Mouse (Mus musculus) MEL (cell line): ENCODE measurements around the gene Pyy. TPM values are rescaled to one million over a fixed set of nuclear protein-coding genes. Genes with fewer than 3 reads are reported as not detected.
A peak's percentile ranks its signal among the peaks of the same experiment; 100 is the strongest.

Source experiments
- DNase-seq: peaks from one replicate; pipeline ENCODE4 v3.0.0; 2011; ENCODE audit warnings: low read depth, low spot score
- H3K27ac ChIP-seq: 2 replicates; pipeline ENCODE4 v1.5.1; 2012; ENCODE audit warnings: low read depth, mild to moderate bottlenecking, control low read depth, low read length, moderate library complexity; ENCODE audit not compliant: control insufficient read depth
- H3K27me3 ChIP-seq, 2 experiments: fragments of 150-350 bp in 1 of 2; sonication (generic) in 1 of 2; 2 replicates each; pipeline ENCODE4 v1.6.1; 2012; ENCODE audit warnings: low read length in 2 of 2, mild to moderate bottlenecking in 2 of 2, improper control_type of control experiment in 1 of 2, moderate library complexity in 1 of 2; ENCODE audit not compliant: insufficient read depth in 2 of 2, control insufficient read depth in 1 of 2
- H3K36me3 ChIP-seq, 2 experiments: 2 replicates each; pipeline ENCODE4 v1.6.1; 2012 to 2014; ENCODE audit warnings: low read length in 2 of 2, improper control_type of control experiment in 1 of 2, inconsistent platforms in 1 of 2, mild to moderate bottlenecking in 1 of 2; ENCODE audit not compliant: insufficient read depth in 2 of 2, control insufficient read depth in 1 of 2
- H3K4me1 ChIP-seq, 2 experiments: fragments of 150-350 bp in 1 of 2; sonication (generic) in 1 of 2; 2 replicates each; pipeline ENCODE4 v1.6.1; 2012; ENCODE audit warnings: low read length in 2 of 2, improper control_type of control experiment in 1 of 2, mild to moderate bottlenecking in 1 of 2; ENCODE audit not compliant: insufficient read depth in 2 of 2, control insufficient read depth in 1 of 2
- H3K4me3 ChIP-seq, 2 experiments: fragments of 150-350 bp in 1 of 2; sonication (generic) in 1 of 2; 2 replicates each; pipeline ENCODE4 v1.5.1; 2012; ENCODE audit warnings: low read depth in 2 of 2, low read length in 2 of 2, mild to moderate bottlenecking in 2 of 2, moderate library complexity in 2 of 2, control low read depth in 1 of 2, improper control_type of control experiment in 1 of 2; ENCODE audit not compliant: control insufficient read depth in 1 of 2, insufficient read depth in 1 of 2
- H3K79me2 ChIP-seq: 2 replicates; pipeline ENCODE4 v1.6.1; 2012; ENCODE audit warnings: mild to moderate bottlenecking, low read length, moderate library complexity; ENCODE audit not compliant: control insufficient read depth, poor library complexity, insufficient read depth
- H3K9ac ChIP-seq: 2 replicates; pipeline ENCODE4 v1.6.1; 2012; ENCODE audit warnings: low read depth, mild to moderate bottlenecking, control low read depth, low read length, moderate library complexity; ENCODE audit not compliant: control insufficient read depth, poor library complexity, severe bottlenecking
- H3K9me3 ChIP-seq: fragments of 150-350 bp; sonication (generic); replicated peaks from 2 replicates; pipeline ENCODE4 v1.6.1; 2012; ENCODE audit warnings: mild to moderate bottlenecking, low read length, improper control_type of control experiment, moderate library complexity; ENCODE audit not compliant: insufficient read depth
- BHLHE40 ChIP-seq: IDR thresholded peaks from 2 replicates; pipeline ENCODE4 v1.6.1; 2012; ENCODE audit warnings: low read depth, mild to moderate bottlenecking, inconsistent platforms, low read length, improper control_type of control experiment, borderline replicate concordance
- CHD1 ChIP-seq: IDR thresholded peaks from 2 replicates; pipeline ENCODE4 v1.6.1; 2012; ENCODE audit warnings: low read depth, mild to moderate bottlenecking, inconsistent platforms, low read length, improper control_type of control experiment
- CHD2 ChIP-seq: IDR thresholded peaks from 2 replicates; pipeline ENCODE4 v1.6.1; 2011; ENCODE audit warnings: low read length, improper control_type of control experiment
- CTCF ChIP-seq, 3 experiments: IDR thresholded peaks in 2 of 3; conservative IDR thresholded peaks in 1 of 3; 2 replicates each; pipeline ENCODE4 v1.5.1; 2011 to 2012; ENCODE audit warnings: low read length in 3 of 3, low read depth in 2 of 3, mild to moderate bottlenecking in 2 of 3, improper control_type of control experiment in 1 of 3, inconsistent platforms in 1 of 3, mixed read lengths in 1 of 3, moderate library complexity in 1 of 3; ENCODE audit not compliant: control insufficient read depth in 1 of 3, insufficient read depth in 1 of 3, poor library complexity in 1 of 3, severe bottlenecking in 1 of 3
- E2F4 ChIP-seq: IDR thresholded peaks from 2 replicates; pipeline ENCODE4 v1.6.1; 2011; ENCODE audit warnings: low read depth, low read length, improper control_type of control experiment, borderline replicate concordance
- ELF1 ChIP-seq: IDR thresholded peaks from 2 replicates; pipeline ENCODE4 v1.6.1; 2014; ENCODE audit warnings: low read depth, mild to moderate bottlenecking, inconsistent platforms, low read length, improper control_type of control experiment, moderate library complexity
- EP300 ChIP-seq, 2 experiments: IDR thresholded peaks; 2 replicates each; pipeline ENCODE4 v1.6.1; 2011; ENCODE audit warnings: improper control_type of control experiment in 2 of 2, low read length in 2 of 2, low read depth in 1 of 2, mild to moderate bottlenecking in 1 of 2
- JUND ChIP-seq: IDR thresholded peaks from 2 replicates; pipeline ENCODE4 v1.6.1; 2011; ENCODE audit warnings: low read depth, mild to moderate bottlenecking, improper control_type of control experiment, low read length
- MAX ChIP-seq: IDR thresholded peaks from 2 replicates; pipeline ENCODE4 v1.6.1; 2011; ENCODE audit warnings: low read length, improper control_type of control experiment
- MAZ ChIP-seq: IDR thresholded peaks from 2 replicates; pipeline ENCODE4 v1.6.1; 2012; ENCODE audit warnings: low read depth, mild to moderate bottlenecking, inconsistent platforms, low read length, improper control_type of control experiment
- MEF2A ChIP-seq: IDR thresholded peaks from 2 replicates; pipeline ENCODE4 v1.6.1; 2014; ENCODE audit warnings: low read depth, mild to moderate bottlenecking, inconsistent platforms, low read length, improper control_type of control experiment; ENCODE audit not compliant: poor library complexity, insufficient replicate concordance, severe bottlenecking; ENCODE audit errors: extremely low read depth
- MYB ChIP-seq: IDR thresholded peaks from 2 replicates; pipeline ENCODE4 v1.6.1; 2011; ENCODE audit warnings: mild to moderate bottlenecking, low read depth, low read length, improper control_type of control experiment
- MYC ChIP-seq: IDR thresholded peaks from 2 replicates; pipeline ENCODE4 v1.6.1; 2011; ENCODE audit warnings: low read depth, mild to moderate bottlenecking, low read length, improper control_type of control experiment, moderate library complexity
- NELFE ChIP-seq: IDR thresholded peaks from 2 replicates; pipeline ENCODE4 v1.6.1; 2011; ENCODE audit warnings: low read depth, low read length, improper control_type of control experiment
- POLR2AphosphoS2 ChIP-seq: IDR thresholded peaks from 2 replicates; pipeline ENCODE4 v1.6.1; 2011; ENCODE audit warnings: low read length, improper control_type of control experiment
- RAD21 ChIP-seq: IDR thresholded peaks from 2 replicates; pipeline ENCODE4 v1.6.1; 2011; ENCODE audit warnings: mild to moderate bottlenecking, low read depth, low read length, improper control_type of control experiment
- RCOR1 ChIP-seq: IDR thresholded peaks from 2 replicates; pipeline ENCODE4 v1.6.1; 2012; ENCODE audit warnings: low read depth, mild to moderate bottlenecking, inconsistent platforms, low read length, improper control_type of control experiment
- SIN3A ChIP-seq: IDR thresholded peaks from 2 replicates; pipeline ENCODE4 v1.6.1; 2012; ENCODE audit warnings: low read length, improper control_type of control experiment, inconsistent platforms
- SMC3 ChIP-seq: IDR thresholded peaks from 2 replicates; pipeline ENCODE4 v1.6.1; 2011; ENCODE audit warnings: low read depth, low read length, improper control_type of control experiment
- TBP ChIP-seq: IDR thresholded peaks from 2 replicates; pipeline ENCODE4 v1.8.0; 2011; ENCODE audit warnings: low read depth, low read length, improper control_type of control experiment
- USF1 ChIP-seq: IDR thresholded peaks from 2 replicates; pipeline ENCODE4 v1.6.1; 2014; ENCODE audit warnings: low read depth, mild to moderate bottlenecking, inconsistent platforms, low read length, improper control_type of control experiment, moderate library complexity
- ZC3H11A ChIP-seq: IDR thresholded peaks from 2 replicates; pipeline ENCODE4 v1.6.1; 2012; ENCODE audit warnings: low read depth, mild to moderate bottlenecking, inconsistent platforms, low read length, improper control_type of control experiment
- ZKSCAN1 ChIP-seq: IDR thresholded peaks from 2 replicates; pipeline ENCODE4 v1.6.1; 2012; ENCODE audit warnings: low read depth, mild to moderate bottlenecking, inconsistent platforms, low read length, improper control_type of control experiment, moderate library complexity
- ZMIZ1 ChIP-seq: IDR thresholded peaks from 2 replicates; pipeline ENCODE4 v1.6.1; 2012; ENCODE audit warnings: low read depth, mild to moderate bottlenecking, inconsistent platforms, low read length, improper control_type of control experiment, moderate library complexity
- polyA plus RNA-seq, 2 experiments: library from polyadenylated mRNA; stranded (reverse) in 1 of 2; unstranded in 1 of 2; fragments of >175 nt in 1 of 2; fragments of >200 nt in 1 of 2; gene quantifications; 2 replicates each; pipeline versions ENCODE4 v1.2.1 to v1.2.4; 2012; ENCODE audit warnings: low replicate concordance in 2 of 2, low read depth in 1 of 2; ENCODE audit not compliant: insufficient read length in 2 of 2, insufficient read depth in 1 of 2, missing spikeins in 1 of 2
- total RNA-seq: library from RNA; depleted of rRNA; stranded (reverse); fragments of 300-350 nt; gene quantifications from 2 replicates; pipeline ENCODE4 v1.2.3, GENCODE M21; 2012; rRNA removed

Pyy gene
- total RNA-seq (not detected in 2 replicates), polyA plus RNA-seq (not detected)

DNA sequence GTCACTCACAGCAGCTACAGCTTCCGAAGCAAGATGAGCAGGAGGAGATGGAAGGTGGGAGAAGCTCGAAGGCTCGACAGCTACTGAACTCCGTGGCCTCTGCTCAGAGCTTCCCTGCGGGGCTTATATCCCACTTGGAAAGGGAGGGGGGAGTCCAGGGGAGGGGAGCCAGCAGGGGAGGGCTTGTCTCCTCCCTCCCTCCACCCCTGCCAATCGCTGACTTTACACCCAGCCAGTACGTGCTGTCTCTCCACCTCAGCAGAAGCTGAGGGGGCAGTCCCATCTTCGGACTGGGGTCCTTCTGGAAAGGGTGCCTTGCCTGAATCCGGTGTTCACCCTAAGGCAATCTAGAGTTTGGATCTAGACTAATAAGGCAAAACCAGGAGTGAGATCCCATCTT lies at the start of gene Pyy:
Gene Pyy (minus strand): TSS at position 101 of the 400 bp plus-strand sequence.
- no peaks in the 10 kb centered on the region for H3K9me3 ChIP-seq
- TF ChIP-seq JUND (no peak), ELF1 (no peak), SIN3A (no peak), MYB (no peak), ZMIZ1 (no peak), BHLHE40 (no peak), USF1 (no peak), E2F4 (no peak), ZC3H11A (no peak), MEF2A (no peak), CHD2 (no peak), ZKSCAN1 (no peak), CHD1 (no peak), EP300 (IDR thresholded peaks at IDR 0.05; ENCODE audit: low read depth in 1 of 2, low read length in 2 of 2) (no peak), MAZ (no peak), MAX (no peak)
- no peak within 1 kb of the TSS for H3K4me3 ChIP-seq
- H3K4me1 ChIP-seq = peaks cover 2 to 10% of the 10 kb centered on the region in 2 experiments
- no peaks in the 10 kb centered on the region for H3K79me2 ChIP-seq
- no peak within 1 kb of the TSS for H3K9ac ChIP-seq
- H3K27me3 ChIP-seq = peaks cover 2 to 3% of the 10 kb centered on the region in 2 experiments; a peak in 3 of 4 replicates
- H3K36me3 ChIP-seq = peaks cover 0 to 3% of the 10 kb centered on the region in 2 experiments; a peak in 1 of 4 replicates
- H3K27ac ChIP-seq = no peak within 1 kb of the TSS
- DNase-seq = no peak

DNA sequence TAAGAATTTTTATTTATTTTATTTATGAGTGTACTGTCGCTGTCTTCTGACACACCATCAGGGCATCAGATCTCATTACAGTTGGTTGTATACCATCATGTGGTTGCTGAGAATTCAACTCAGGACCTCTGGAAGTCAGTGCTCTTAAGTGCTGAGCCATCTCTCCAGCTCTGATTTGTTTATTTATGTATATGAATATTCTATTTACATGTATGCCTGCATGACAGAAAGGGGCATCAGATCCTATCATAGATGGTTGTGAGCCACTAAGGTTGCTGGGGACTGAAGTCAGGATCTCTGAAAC lies 49.1 kb upstream of the Pyy start:
- H3K36me3 ChIP-seq = peaks cover 0 to 6% of the 10 kb centered on the region in 2 experiments; a peak in 2 of 4 replicates
- H3K27ac ChIP-seq = no peak overlapping the region
- no peaks in the 10 kb centered on the region for H3K27me3 ChIP-seq
- peaks cover 0 to 4% of the 10 kb centered on the region in 2 experiments; a peak in 2 of 4 replicates for H3K4me1 ChIP-seq
- peak overlapping the region in 1 of 2 experiments; percentile 47; a peak in 2 of 4 replicates for H3K4me3 ChIP-seq
- no peaks in the 10 kb centered on the region for H3K9me3 ChIP-seq
- H3K9ac ChIP-seq = no peak overlapping the region
- no peak for DNase-seq
- no peaks in the 10 kb centered on the region; the same call in 1 of the 2 replicates for H3K79me2 ChIP-seq
- no peak for TF ChIP-seq NELFE
- no peak for TF ChIP-seq RAD21
- TF ChIP-seq TBP = no peak
- TF ChIP-seq USF1 = no peak
- TF ChIP-seq MEF2A = no peak
- no peak for TF ChIP-seq RCOR1
- no peak for TF ChIP-seq JUND
- no peak for TF ChIP-seq ELF1
- TF ChIP-seq POLR2AphosphoS2 = no peak
- TF ChIP-seq EP300 (IDR thresholded peaks at IDR 0.05; ENCODE audit: low read depth in 1 of 2, low read length in 2 of 2) = no peak
- no peak for TF ChIP-seq SMC3
- no peak for TF ChIP-seq MYC
- TF ChIP-seq ZMIZ1 = no peak
- no peak for TF ChIP-seq CTCF (IDR thresholded peaks at IDR 0.05 in 2 of 3, conservative IDR thresholded peaks at IDR 0.05 in 1 of 3; ENCODE audit: control insufficient read depth in 1 of 3, insufficient read depth in 1 of 3, low read depth in 2 of 3, low read length in 3 of 3, poor library complexity in 1 of 3, severe bottlenecking in 1 of 3)
- TF ChIP-seq, all 39 proteins: peak for 0
